Mouse (Mus musculus) testis, adult 2 months (tissue): ENCODE results near the gene Nova2.

Experiments used
- CTCF ChIP-seq: fragments of 200-500 bp; IDR thresholded peaks from 2 replicates; pipeline ENCODE4 v1.5.1; 2012; ENCODE audit warnings: low read depth, mild to moderate bottlenecking, inconsistent platforms, low read length, moderate library complexity; ENCODE audit not compliant: control insufficient read depth, insufficient read depth, insufficient replicate concordance
- POLR2A ChIP-seq: fragments of 200-500 bp; IDR thresholded peaks from 2 replicates; pipeline ENCODE4 v1.6.1; 2012; ENCODE audit warnings: low read depth, mild to moderate bottlenecking, inconsistent platforms, low read length, moderate library complexity; ENCODE audit not compliant: control insufficient read depth

DNA sequence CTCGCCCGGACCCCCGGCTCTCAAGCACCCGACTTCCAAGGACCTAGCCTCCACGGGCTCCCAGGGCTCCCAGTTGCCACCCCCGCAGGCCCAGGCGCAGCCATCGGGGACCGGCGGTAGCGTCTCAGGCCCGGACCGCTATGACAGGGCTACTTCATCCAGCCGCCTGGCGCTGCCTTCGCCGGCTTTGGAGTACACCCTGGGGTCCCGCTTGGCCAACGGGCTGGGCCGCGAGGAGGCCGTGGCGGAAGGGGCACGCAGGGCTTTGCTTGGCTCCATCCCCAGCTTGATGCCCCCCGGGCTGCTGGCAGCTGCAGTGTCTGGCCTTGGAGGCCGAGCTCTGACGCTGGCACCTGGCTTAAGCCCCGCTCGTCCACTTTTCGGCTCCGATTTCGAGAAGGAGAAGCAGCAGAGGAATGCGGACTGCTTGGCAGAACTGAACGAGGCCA lies 79.0 kb downstream of the Nova2 start:
- no peak for TF ChIP-seq POLR2A
- no peak for TF ChIP-seq CTCF
